ENCODE assay signal across 28 mouse cellular contexts in genomic region chr11:76010838-76011624, GRCm38 (mm10). TPM values are rescaled to one million over a fixed set of nuclear protein-coding genes. Genes with fewer than 3 reads are reported as not detected.
DNase-seq lines count a peak whose midpoint lies in the region; ATAC-seq and TF ChIP-seq lines count a peak whose summit lies in the region.
"Had no signal": no experiment of that assay in that cellular context is flagged by ENCODE, and none has a peak within 500 bp of the region (broad histone marks: within the 10 kb centered on the region; RNA-seq: fewer than 3 reads in every experiment).

No protein-coding gene starts in this region.

- H3K36me3 ChIP-seq in lung, embryonic 15.5 days, result no peaks in the 10 kb centered on the region
- H3K36me3 ChIP-seq in intestine, embryonic 14.5 days (ENCODE audit: control insufficient read depth, insufficient read depth, low read length), result no peaks in the 10 kb centered on the region
- no peaks in the 10 kb centered on the region for H3K36me3 ChIP-seq in small intestine, adult 2 months (ENCODE audit: control insufficient read depth, insufficient read depth, low read length)
- H3K36me3 ChIP-seq: embryonic facial prominence, embryonic 13.5 days; forebrain, embryonic 10.5 days; forebrain, embryonic 15.5 days; heart, embryonic 12.5 days; hindbrain, embryonic 13.5 days; liver, embryonic 12.5 days; midbrain, embryonic 13.5 days; neural tube, embryonic 13.5 days had no signal

- H3K4me1 ChIP-seq in lung, embryonic 15.5 days, result no peaks in the 10 kb centered on the region; the same call in 1 of the 2 replicates
- peaks cover 4% of the 10 kb centered on the region; the same call in 1 of the 2 replicates for H3K4me1 ChIP-seq in intestine, embryonic 14.5 days (replicated peaks; ENCODE audit: control insufficient read depth, insufficient read depth, low read length)
- peaks cover 34% of the 10 kb centered on the region; the same call in 1 of the 2 replicates for H3K4me1 ChIP-seq in small intestine, adult 2 months (ENCODE audit: control insufficient read depth, insufficient read depth, insufficient read length, low read length)
- H3K4me1 ChIP-seq: forebrain, embryonic 10.5 days; forebrain, embryonic 15.5 days; heart, embryonic 12.5 days; hindbrain, embryonic 13.5 days; liver, embryonic 12.5 days; megakaryocyte, embryonic 14.5 days; midbrain, embryonic 13.5 days; neural tube, embryonic 13.5 days had no signal

- WGBS in lung, embryonic 15.5 days, result 59% methylated on average over 9 of the region's 9 CpGs
- 60% methylated on average over 9 of the region's 9 CpGs for WGBS in intestine, embryonic 14.5 days
- WGBS in small intestine, adult 2 months, result 34% methylated on average over 9 of the region's 9 CpGs

- ATAC-seq in lung, embryonic 15.5 days (ENCODE audit: borderline replicate concordance, extremely low read depth, low FRiP score, low TSS enrichment), result no peak
- peak; percentile 78; the same call in 1 of the 2 replicates for ATAC-seq in intestine, embryonic 14.5 days (replicated peaks; ENCODE audit: low FRiP score, low TSS enrichment, low read depth)
- ATAC-seq in activated CD4-positive, CD25-positive, alpha-beta regulatory T cell, adult 4 months, result no peak
- ATAC-seq: forebrain, embryonic 15.5 days; liver, embryonic 12.5 days; liver, postnatal 0 days; midbrain, embryonic 13.5 days had no signal

- H3K9ac ChIP-seq in lung, embryonic 15.5 days, result no peak overlapping the region
- no peak overlapping the region for H3K9ac ChIP-seq in intestine, embryonic 14.5 days (ENCODE audit: low read length)
- H3K9ac ChIP-seq: embryonic facial prominence, embryonic 13.5 days; forebrain, embryonic 15.5 days; heart, embryonic 12.5 days; hindbrain, embryonic 13.5 days; liver, embryonic 12.5 days; liver, postnatal 0 days; midbrain, embryonic 13.5 days; neural tube, embryonic 13.5 days had no signal

- TF ChIP-seq POLR2A in small intestine, adult 2 months (IDR thresholded peaks at IDR 0.05; ENCODE audit: low read depth, low read length), result no peak; the same call in 1 of the 2 replicates

- H3K27ac ChIP-seq in lung, embryonic 15.5 days, result peak overlapping the region; percentile 60
- H3K27ac ChIP-seq in intestine, embryonic 14.5 days (ENCODE audit: low read depth), result peak overlapping the region; percentile 57
- peak overlapping the region; percentile 100 for H3K27ac ChIP-seq in small intestine, adult 2 months (ENCODE audit: insufficient read depth, low read depth, low read length)
- H3K27ac ChIP-seq: embryonic facial prominence, embryonic 13.5 days; forebrain, embryonic 10.5 days; forebrain, embryonic 15.5 days; heart, adult 2 months; hindbrain, embryonic 13.5 days; left cerebral cortex, adult 2 months; liver, embryonic 12.5 days; midbrain, embryonic 13.5 days; neural tube, embryonic 13.5 days had no signal

- H3K4me3 ChIP-seq in lung, embryonic 15.5 days, result no peak overlapping the region
- H3K4me3 ChIP-seq in intestine, embryonic 14.5 days (ENCODE audit: low read depth, low read length), result no peak overlapping the region
- H3K4me3 ChIP-seq in small intestine, adult 2 months (ENCODE audit: low read depth, low read length), result no peak overlapping the region
- H3K4me3 ChIP-seq: embryonic facial prominence, embryonic 13.5 days; forebrain, embryonic 10.5 days; forebrain, embryonic 15.5 days; heart, adult 2 months; heart, embryonic 12.5 days; hindbrain, embryonic 13.5 days; left cerebral cortex, adult 2 months; liver, embryonic 12.5 days; megakaryocyte, embryonic 14.5 days; midbrain, embryonic 13.5 days; neural tube, embryonic 13.5 days had no signal

- no peaks in the 10 kb centered on the region for H3K27me3 ChIP-seq in lung, embryonic 15.5 days
- no peaks in the 10 kb centered on the region for H3K27me3 ChIP-seq in intestine, embryonic 14.5 days (replicated peaks; ENCODE audit: control insufficient read depth, insufficient read depth, low read length)
- no peaks in the 10 kb centered on the region for H3K27me3 ChIP-seq in small intestine, adult 2 months (ENCODE audit: control insufficient read depth, insufficient read depth, low read length)
- H3K27me3 ChIP-seq: embryonic facial prominence, embryonic 13.5 days; forebrain, embryonic 15.5 days; heart, embryonic 12.5 days; hindbrain, embryonic 13.5 days; midbrain, embryonic 13.5 days; neural tube, embryonic 13.5 days had no signal

- no peak overlapping the region for H3K4me2 ChIP-seq in lung, embryonic 15.5 days
- H3K4me2 ChIP-seq in intestine, embryonic 14.5 days (ENCODE audit: low read length), result no peak overlapping the region
- H3K4me2 ChIP-seq: embryonic facial prominence, embryonic 13.5 days; forebrain, embryonic 15.5 days; heart, embryonic 12.5 days; hindbrain, embryonic 13.5 days; liver, embryonic 12.5 days; midbrain, embryonic 13.5 days; neural tube, embryonic 13.5 days had no signal

- no peak for TF ChIP-seq CTCF in small intestine, adult 2 months (IDR thresholded peaks at IDR 0.05; ENCODE audit: extremely low read depth, insufficient read length, insufficient replicate concordance, low read depth, low read length)

- DNase-seq in lung, postnatal 14 days, result no peak
- DNase-seq in intestine, embryonic 14.5 days (ENCODE audit: low spot score), result no peak
- no peak for DNase-seq in spleen, postnatal 10 days (ENCODE audit: low spot score in 2 of 2)
- DNase-seq in spleen, adult 18-20 months, result no peak
- DNase-seq: adrenal gland, adult 2 months; adrenal gland, postnatal 36 days; cerebellum, adult 18-20 months; cerebellum, postnatal 10 days; heart, adult 2 months; heart, postnatal 4 days; kidney, adult 2 months; kidney, postnatal 10 days; liver, postnatal 0 days; thymus, postnatal 25 days had no signal

- no peaks in the 10 kb centered on the region for H3K9me3 ChIP-seq in lung, embryonic 15.5 days
- no peaks in the 10 kb centered on the region for H3K9me3 ChIP-seq in intestine, embryonic 14.5 days (ENCODE audit: control insufficient read depth, low read length)
- H3K9me3 ChIP-seq: embryonic facial prominence, embryonic 13.5 days; forebrain, embryonic 10.5 days; forebrain, embryonic 15.5 days; heart, embryonic 12.5 days; hindbrain, embryonic 13.5 days; liver, embryonic 12.5 days; megakaryocyte, embryonic 14.5 days; midbrain, embryonic 13.5 days; neural tube, embryonic 13.5 days had no signal

RNA-seq across cellular contexts. Expression of gene 1700016K19Rik, which starts 11.3 kb away (rescaled TPM):
- polyA plus RNA-seq in lung, embryonic 15.5 days (2015; fragmentation: Nextera tagmentation; extraction: Ambion mirVana), result 5.7 and 5.9 TPM in 2 replicates
- 2.7 and 4.0 TPM in 2 replicates for polyA plus RNA-seq in intestine, embryonic 14.5 days (2014; fragmentation: Nextera tagmentation; extraction: Ambion mirVana)
- polyA plus RNA-seq in small intestine, adult 2 months (2012; rRNA removed), result 0.18 and 0.39 TPM in 2 replicates
- polyA plus RNA-seq in activated CD4-positive, CD25-positive, alpha-beta regulatory T cell, adult 4 months (2017; shearing (Covaris generic)), result under 1 TPM in 1 of 2 experiments, not detected in 1; 0.37 TPM
- polyA plus RNA-seq: adrenal gland, adult 2 months; heart, postnatal 0 days; liver, embryonic 12.5 days; liver, postnatal 0 days had no signal

RNA-seq across cellular contexts. Expression of gene Rflnb, which starts 16.6 kb away (rescaled TPM):
- 49.1 and 49.6 TPM in 2 replicates for polyA plus RNA-seq in lung, embryonic 15.5 days (2015; fragmentation: Nextera tagmentation; extraction: Ambion mirVana)
- polyA plus RNA-seq in intestine, embryonic 14.5 days (2014; fragmentation: Nextera tagmentation; extraction: Ambion mirVana), result 50.1 and 53.8 TPM in 2 replicates
- 21.3 and 21.5 TPM in 2 replicates for polyA plus RNA-seq in small intestine, adult 2 months (2012; rRNA removed)
- 10 to 100 TPM; 13.7 to 15.9 TPM for polyA plus RNA-seq in activated CD4-positive, CD25-positive, alpha-beta regulatory T cell, adult 4 months (2017; shearing (Covaris generic))
